Mouse (Mus musculus) E14TG2a.4 (cell line): ENCODE data around the gene Slfn14.

ENCODE experiments used
- CTCF ChIP-seq: conservative IDR thresholded peaks from 2 replicates; pipeline ENCODE4 v1.5.1; 2014; ENCODE audit warnings: low read length
- POU5F1 ChIP-seq: IDR thresholded peaks from 2 replicates; pipeline ENCODE4 v1.6.1; 2014; ENCODE audit warnings: low read length, borderline replicate concordance

GRCm38 (mm10) chr11:83303751-83304150 lies 17.2 kb upstream of the Slfn14 start:
- TF ChIP-seq CTCF: no peak
- no peak for TF ChIP-seq POU5F1
